Mouse (Mus musculus) kidney, adult 2 months (tissue): ENCODE measurements at regions not wholly inside any gene's neighbourhood (a gene's known extent, or its start where the extent isn't known, plus 50 kb on each side); places are given as distances from the start of the nearest gene placed in this dataset.

Experiments
- CTCF ChIP-seq: fragments of 200-500 bp; conservative IDR thresholded peaks from 2 replicates; pipeline ENCODE4 v1.5.1; 2011; ENCODE audit warnings: low read depth, mild to moderate bottlenecking, control low read depth, low read length, moderate library complexity, mixed read lengths; ENCODE audit not compliant: insufficient read depth, insufficient read length
- POLR2A ChIP-seq: fragments of 200-500 bp; IDR thresholded peaks from one replicate; pipeline ENCODE4 v1.6.1; 2011; ENCODE audit warnings: low read depth, low read length, control low read depth

GRCm38 (mm10) chr6:141129596-141129995, 119.5 kb upstream of the Pde3a start:
- TF ChIP-seq CTCF = no peak
- no peak for TF ChIP-seq POLR2A
